Mouse (Mus musculus): ENCODE results near the gene Tstd1.

DNA sequence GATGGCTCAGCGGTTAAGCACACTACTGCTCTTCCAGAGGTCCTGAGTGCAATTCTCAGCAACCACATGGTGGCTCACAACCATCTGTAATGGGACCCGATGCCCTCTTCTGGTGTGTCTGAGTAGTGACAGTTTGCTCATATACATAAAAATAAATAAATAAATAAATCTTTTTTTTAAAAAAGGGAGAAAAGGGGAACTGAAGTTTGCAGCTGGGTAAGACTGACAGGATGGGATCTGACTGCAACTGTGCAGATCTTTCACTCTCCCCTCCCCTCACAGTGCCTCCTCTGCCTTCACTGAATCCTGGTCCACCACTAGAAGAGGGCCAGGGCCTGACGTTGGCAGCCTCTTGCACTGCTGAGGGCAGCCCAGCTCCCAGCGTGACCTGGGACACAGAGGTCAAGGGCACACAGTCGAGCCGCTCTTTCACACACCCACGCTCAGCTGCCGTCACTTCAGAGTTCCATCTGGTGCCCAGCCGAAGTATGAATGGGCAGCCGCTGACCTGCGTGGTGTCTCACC is 36.5 kb upstream of the Tstd1 start:
- TF ChIP-seq CTCF (IDR thresholded peaks at IDR 0.05; ENCODE audit: insufficient read depth, low read length) (no peak), POLR2A (IDR thresholded peaks at IDR 0.05; ENCODE audit: borderline replicate concordance, extremely low read depth, low read depth, low read length) (no peak)

All from lung, adult 2 months (tissue).